Mouse (Mus musculus): ENCODE data around the gene Tdp2. TPM values are rescaled to one million over a fixed set of nuclear protein-coding genes. Genes with fewer than 3 reads are reported as not detected.

Gene Tdp2
- 139 TPM for polyA plus RNA-seq (2014; fragmentation: Illumina TruSeq; extraction: RNeasy Lipid Tissue Mini Kit (QIAGEN cat#74804); ENCODE audit: low read depth, low replicate concordance)

GRCm38 (mm10) chr13:24831353-24832130, at the start of gene Tdp2, which contains the start of gene Acot13:
TSS of gene Tdp2 (plus strand) at chr13:24831679.
TSS of gene Acot13 (minus strand) at chr13:24831540.

GRCm38 (mm10) chr13:24801308-24801921, 30.1 kb upstream of the Tdp2 start, which contains the start of gene BC005537:
TSS of gene BC005537 (plus strand) at chr13:24801657.

GRCm38 (mm10) chr13:24844983-24845955, 13.8 kb downstream of the Tdp2 start, which contains the start of gene D130043K22Rik:
TSS of gene D130043K22Rik (plus strand) at chr13:24845135.

Other genes with a start within 250 kb of the Tdp2 start
- gene Ripor2, start 249.5 kb upstream of the Tdp2 start, polyA plus RNA-seq (2014; fragmentation: Illumina TruSeq; extraction: RNeasy Lipid Tissue Mini Kit (QIAGEN cat#74804); ENCODE audit: low read depth, low replicate concordance), result 3.7 TPM
- not detected for gene Armh2, start 90.4 kb upstream of the Tdp2 start, polyA plus RNA-seq (2014; fragmentation: Illumina TruSeq; extraction: RNeasy Lipid Tissue Mini Kit (QIAGEN cat#74804); ENCODE audit: low read depth, low replicate concordance)
- 46.7 TPM for gene Gmnn, start 69.8 kb upstream of the Tdp2 start, polyA plus RNA-seq (2014; fragmentation: Illumina TruSeq; extraction: RNeasy Lipid Tissue Mini Kit (QIAGEN cat#74804); ENCODE audit: low read depth, low replicate concordance)
- gene BC005537, start 30.0 kb upstream of the Tdp2 start, polyA plus RNA-seq (2014; fragmentation: Illumina TruSeq; extraction: RNeasy Lipid Tissue Mini Kit (QIAGEN cat#74804); ENCODE audit: low read depth, low replicate concordance), result 270 TPM
- 67.6 TPM for gene Acot13, start 139 bp upstream of the Tdp2 start, polyA plus RNA-seq (2014; fragmentation: Illumina TruSeq; extraction: RNeasy Lipid Tissue Mini Kit (QIAGEN cat#74804); ENCODE audit: low read depth, low replicate concordance)
- 0.73 TPM for gene D130043K22Rik, start 13.5 kb downstream of the Tdp2 start, polyA plus RNA-seq (2014; fragmentation: Illumina TruSeq; extraction: RNeasy Lipid Tissue Mini Kit (QIAGEN cat#74804); ENCODE audit: low read depth, low replicate concordance)
- 12.4 TPM for gene Aldh5a1, start 106.0 kb downstream of the Tdp2 start, polyA plus RNA-seq (2014; fragmentation: Illumina TruSeq; extraction: RNeasy Lipid Tissue Mini Kit (QIAGEN cat#74804); ENCODE audit: low read depth, low replicate concordance)
- 4.0 TPM for gene Gpld1, start 111.5 kb downstream of the Tdp2 start, polyA plus RNA-seq (2014; fragmentation: Illumina TruSeq; extraction: RNeasy Lipid Tissue Mini Kit (QIAGEN cat#74804); ENCODE audit: low read depth, low replicate concordance)
- gene Mrs2, start 188.7 kb downstream of the Tdp2 start, polyA plus RNA-seq (2014; fragmentation: Illumina TruSeq; extraction: RNeasy Lipid Tissue Mini Kit (QIAGEN cat#74804); ENCODE audit: low read depth, low replicate concordance), result 73.9 TPM
- 0.19 TPM for gene Dcdc2a, start 224.3 kb downstream of the Tdp2 start, polyA plus RNA-seq (2014; fragmentation: Illumina TruSeq; extraction: RNeasy Lipid Tissue Mini Kit (QIAGEN cat#74804); ENCODE audit: low read depth, low replicate concordance)